Mouse (Mus musculus): Measurements from ENCODE around the gene Kcnv2. TPM values are rescaled to one million over a fixed set of nuclear protein-coding genes. Genes with fewer than 3 reads are reported as not detected.

Kcnv2 gene
- polyA plus RNA-seq, 1 experiment from 2014 or later, result 0.09 TPM

- 93% methylated on average over 6 of the region's 6 CpGs for WGBS
- Histone ChIP-seq H3K4me3 (no peak overlapping the region), H3K27ac (no peak overlapping the region), H3K4me1 (no peaks in the 10 kb centered on the region), H3K4me2 (replicated peaks) (no peak overlapping the region), H3K9me3 (no peaks in the 10 kb centered on the region), H3K36me3 (no peaks in the 10 kb centered on the region), H3K27me3 (replicated peaks) (no peaks in the 10 kb centered on the region), H3K9ac (no peak overlapping the region)
- ATAC-seq (ENCODE audit: low FRiP score, low read depth), result no peak
Measured at GRCm38 (mm10) chr19:27327569-27327968, 5.2 kb downstream of the Kcnv2 start.

GRCm38 (mm10) chr19:27328166-27328565 lies 5.8 kb downstream of the Kcnv2 start:
- WGBS, result 82% methylated on average over 3 of the region's 3 CpGs
- no peak overlapping the region for H3K27ac ChIP-seq
- ATAC-seq (ENCODE audit: low FRiP score, low read depth), result no peak

GRCm38 (mm10) chr19:27328644-27329043 lies 6.3 kb downstream of the Kcnv2 start:
- no peaks in the 10 kb centered on the region for H3K27me3 ChIP-seq (replicated peaks)
- H3K4me2 ChIP-seq (replicated peaks), result no peak overlapping the region
- 91% methylated on average over 4 of the region's 4 CpGs for WGBS
- no peaks in the 10 kb centered on the region for H3K4me1 ChIP-seq
- H3K36me3 ChIP-seq, result no peaks in the 10 kb centered on the region
- no peak overlapping the region for H3K4me3 ChIP-seq
- ATAC-seq (ENCODE audit: low FRiP score, low read depth), result no peak
- no peak overlapping the region for H3K27ac ChIP-seq
- no peak overlapping the region for H3K9ac ChIP-seq
- no peaks in the 10 kb centered on the region for H3K9me3 ChIP-seq

More at GRCm38 (mm10) chr19:27328166-27328565, 5.8 kb downstream of the Kcnv2 start:
- H3K9me3 ChIP-seq, result no peaks in the 10 kb centered on the region
- no peak overlapping the region for H3K9ac ChIP-seq
- H3K4me2 ChIP-seq (replicated peaks), result no peak overlapping the region
- H3K4me1 ChIP-seq, result no peaks in the 10 kb centered on the region
- no peaks in the 10 kb centered on the region for H3K36me3 ChIP-seq
- H3K4me3 ChIP-seq, result no peak overlapping the region
- H3K27me3 ChIP-seq (replicated peaks), result no peaks in the 10 kb centered on the region

- WGBS, result 54% methylated on average over 6 of the region's 6 CpGs
- Histone ChIP-seq H3K9ac (no peak overlapping the region), H3K9me3 (no peaks in the 10 kb centered on the region), H3K4me3 (no peak overlapping the region), H3K4me2 (replicated peaks) (no peak overlapping the region), H3K27ac (no peak overlapping the region), H3K4me1 (no peaks in the 10 kb centered on the region), H3K27me3 (replicated peaks) (no peaks in the 10 kb centered on the region), H3K36me3 (no peaks in the 10 kb centered on the region)
- no peak for ATAC-seq (ENCODE audit: low FRiP score, low read depth)
Measured at GRCm38 (mm10) chr19:27332207-27332794, 9.9 kb downstream of the Kcnv2 start.

- WGBS, result 77% methylated on average over 4 of the region's 4 CpGs
- no peaks in the 10 kb centered on the region for H3K9me3 ChIP-seq
- no peak overlapping the region for H3K9ac ChIP-seq
- H3K36me3 ChIP-seq, result no peaks in the 10 kb centered on the region
- no peaks in the 10 kb centered on the region for H3K4me1 ChIP-seq
- no peak overlapping the region for H3K4me3 ChIP-seq
- no peaks in the 10 kb centered on the region for H3K27me3 ChIP-seq (replicated peaks)
- no peak overlapping the region for H3K4me2 ChIP-seq (replicated peaks)
- ATAC-seq (ENCODE audit: low FRiP score, low read depth), result no peak
- H3K27ac ChIP-seq, result no peak overlapping the region
Measured at GRCm38 (mm10) chr19:27336126-27336917, 13.9 kb downstream of the Kcnv2 start.

- H3K9me3 ChIP-seq, result no peaks in the 10 kb centered on the region
- H3K4me2 ChIP-seq (replicated peaks), result no peak overlapping the region
- H3K4me3 ChIP-seq, result no peak overlapping the region
- H3K36me3 ChIP-seq, result no peaks in the 10 kb centered on the region
- no peaks in the 10 kb centered on the region for H3K4me1 ChIP-seq
- no peak overlapping the region for H3K9ac ChIP-seq
- no peak overlapping the region for H3K27ac ChIP-seq
- no peaks in the 10 kb centered on the region for H3K27me3 ChIP-seq (replicated peaks)
- no peak for ATAC-seq (ENCODE audit: low FRiP score, low read depth)
- WGBS, result 89% methylated on average over 1 of the region's 1 CpGs
Measured at GRCm38 (mm10) chr19:27346501-27346900, 24.1 kb downstream of the Kcnv2 start.

GRCm38 (mm10) chr19:27351700-27352099 lies 29.3 kb downstream of the Kcnv2 start:
- Histone ChIP-seq H3K27me3 (replicated peaks) (no peaks in the 10 kb centered on the region), H3K4me3 (no peak overlapping the region), H3K4me2 (replicated peaks) (no peak overlapping the region), H3K9ac (no peak overlapping the region), H3K9me3 (no peaks in the 10 kb centered on the region), H3K27ac (no peak overlapping the region), H3K36me3 (no peaks in the 10 kb centered on the region), H3K4me1 (no peaks in the 10 kb centered on the region)
- WGBS, result 66% methylated on average over 6 of the region's 6 CpGs
- ATAC-seq (ENCODE audit: low FRiP score, low read depth), result no peak

GRCm38 (mm10) chr19:27360381-27360780 lies 38.0 kb downstream of the Kcnv2 start:
- H3K4me3 ChIP-seq, result no peak overlapping the region
- H3K27ac ChIP-seq, result no peak overlapping the region
- no peak overlapping the region for H3K9ac ChIP-seq
- no peak overlapping the region for H3K4me2 ChIP-seq (replicated peaks)
- H3K36me3 ChIP-seq, result no peaks in the 10 kb centered on the region
- no peaks in the 10 kb centered on the region for H3K27me3 ChIP-seq (replicated peaks)
- H3K9me3 ChIP-seq, result no peaks in the 10 kb centered on the region
- no peak for ATAC-seq (ENCODE audit: low FRiP score, low read depth)
- peaks cover 6% of the 10 kb centered on the region; the same call in 1 of the 2 replicates for H3K4me1 ChIP-seq

- no peak overlapping the region for H3K4me3 ChIP-seq
Measured at GRCm38 (mm10) chr19:27363891-27364290, 41.5 kb downstream of the Kcnv2 start.

GRCm38 (mm10) chr19:27364521-27364931 lies 42.1 kb downstream of the Kcnv2 start:
- Histone ChIP-seq H3K27ac (no peak overlapping the region), H3K4me1 (peaks cover 6% of the 10 kb centered on the region; the same call in 1 of the 2 replicates), H3K9me3 (no peaks in the 10 kb centered on the region), H3K36me3 (no peaks in the 10 kb centered on the region), H3K4me3 (no peak overlapping the region), H3K4me2 (replicated peaks) (peak overlapping the region; percentile 47), H3K27me3 (replicated peaks) (no peaks in the 10 kb centered on the region), H3K9ac (0 out of 2 replicates have a peak overlapping the region, but pooled peaks have one; percentile 1)
- 6% methylated on average over 8 of the region's 8 CpGs for WGBS
- ATAC-seq (ENCODE audit: low FRiP score, low read depth), result peak; percentile 58; the same call in 1 of the 2 replicates

More at GRCm38 (mm10) chr19:27363891-27364290, 41.5 kb downstream of the Kcnv2 start:
- Histone ChIP-seq H3K27me3 (replicated peaks) (no peaks in the 10 kb centered on the region), H3K9ac (0 out of 2 replicates have a peak overlapping the region, but pooled peaks have one; percentile 1), H3K9me3 (no peaks in the 10 kb centered on the region), H3K4me1 (peaks cover 6% of the 10 kb centered on the region; the same call in 1 of the 2 replicates), H3K4me2 (replicated peaks) (peak overlapping the region; percentile 47; the same call in 1 of the 2 replicates), H3K27ac (no peak overlapping the region), H3K36me3 (no peaks in the 10 kb centered on the region)
- no peak for ATAC-seq (ENCODE audit: low FRiP score, low read depth)
- WGBS, result 67% methylated on average over 4 of the region's 4 CpGs

- Histone ChIP-seq H3K27me3 (replicated peaks) (no peaks in the 10 kb centered on the region), H3K9ac (no peak overlapping the region), H3K27ac (no peak overlapping the region), H3K4me2 (replicated peaks) (no peak overlapping the region), H3K36me3 (no peaks in the 10 kb centered on the region), H3K9me3 (no peaks in the 10 kb centered on the region), H3K4me1 (peaks cover 6% of the 10 kb centered on the region; the same call in 1 of the 2 replicates), H3K4me3 (no peak overlapping the region)
- ATAC-seq (ENCODE audit: low FRiP score, low read depth), result no peak
- 83% methylated on average over 10 of the region's 10 CpGs for WGBS
Measured at GRCm38 (mm10) chr19:27366113-27366746, 43.8 kb downstream of the Kcnv2 start.

- Histone ChIP-seq H3K27me3 (replicated peaks) (no peaks in the 10 kb centered on the region), H3K4me3 (no peak overlapping the region), H3K4me1 (peaks cover 2% of the 10 kb centered on the region; the same call in 1 of the 2 replicates), H3K9ac (no peak overlapping the region), H3K4me2 (replicated peaks) (no peak overlapping the region), H3K27ac (no peak overlapping the region), H3K36me3 (no peaks in the 10 kb centered on the region), H3K9me3 (no peaks in the 10 kb centered on the region)
- 88% methylated on average over 3 of the region's 3 CpGs for WGBS
- no peak for ATAC-seq (ENCODE audit: low FRiP score, low read depth)
Measured at GRCm38 (mm10) chr19:27369461-27370135, 47.2 kb downstream of the Kcnv2 start.
